Mouse (Mus musculus) heart, embryonic 14.5 days (tissue): Measurements from ENCODE around the gene Dusp28. TPM values are rescaled to one million over a fixed set of nuclear protein-coding genes. Genes with fewer than 3 reads are reported as not detected.
A peak's percentile ranks its signal among the peaks of the same experiment; 100 is the strongest.

ENCODE experiments used
- ATAC-seq: fragments of 200-750 bp; cut with Nextera tagmentation; 2 replicates; pipeline ENCODE4 v1.8.0; 2017; ENCODE audit warnings: low read depth, moderate TSS enrichment; ENCODE audit not compliant: insufficient number of reproducible peaks, insufficient read depth, low FRiP score
- H3K27ac ChIP-seq, 2 experiments: fragments of 200-500 bp in 1 of 2; fragments of 300-500 bp in 1 of 2; sonication (generic) in 1 of 2; replicated peaks in 1 of 2; 2 replicates each; pipeline ENCODE4 v1.5.1; 2012 to 2014; ENCODE audit warnings: low read depth in 2 of 2, low read length in 2 of 2, control low read depth in 1 of 2, mild to moderate bottlenecking in 1 of 2, mixed read lengths in 1 of 2; ENCODE audit not compliant: control insufficient read depth in 1 of 2, insufficient read depth in 1 of 2
- H3K27me3 ChIP-seq: fragments of 300-500 bp; sonication (generic); 2 replicates; pipeline ENCODE4 v1.6.1; 2014; ENCODE audit warnings: mild to moderate bottlenecking, low read length, control low read depth; ENCODE audit not compliant: control insufficient read depth, insufficient read depth
- H3K36me3 ChIP-seq: fragments of 300-500 bp; sonication (generic); 2 replicates; pipeline ENCODE4 v1.6.1; 2014; ENCODE audit warnings: mild to moderate bottlenecking, control low read depth, low read length, mixed read lengths; ENCODE audit not compliant: control insufficient read depth, insufficient read depth
- H3K4me1 ChIP-seq, 2 experiments: fragments of 200-500 bp in 1 of 2; fragments of 300-500 bp in 1 of 2; sonication (generic) in 1 of 2; 2 replicates each; pipeline ENCODE4 v1.6.1; 2012 to 2014; ENCODE audit warnings: low read length in 2 of 2, control low read depth in 1 of 2, mixed read lengths in 1 of 2; ENCODE audit not compliant: control insufficient read depth in 2 of 2, insufficient read depth in 2 of 2
- H3K4me2 ChIP-seq: fragments of 300-500 bp; sonication (generic); 2 replicates; pipeline ENCODE4 v1.6.1; 2014; ENCODE audit warnings: mild to moderate bottlenecking, low read length
- H3K4me3 ChIP-seq, 2 experiments: fragments of 200-500 bp in 1 of 2; fragments of 300-500 bp in 1 of 2; sonication (generic) in 1 of 2; 2 replicates each; pipeline ENCODE4 v1.5.1; 2012 to 2014; ENCODE audit warnings: low read length in 2 of 2, mild to moderate bottlenecking in 2 of 2, control low read depth in 1 of 2, low read depth in 1 of 2, moderate library complexity in 1 of 2; ENCODE audit not compliant: control insufficient read depth in 1 of 2, insufficient read depth in 1 of 2
- H3K9ac ChIP-seq: fragments of 300-500 bp; sonication (generic); 2 replicates; pipeline ENCODE4 v1.6.1; 2014; ENCODE audit warnings: mild to moderate bottlenecking, low read length
- H3K9me3 ChIP-seq: fragments of 300-500 bp; sonication (generic); 2 replicates; pipeline ENCODE4 v1.6.1; 2016; ENCODE audit warnings: low read length, control low read depth; ENCODE audit not compliant: control insufficient read depth
- whole genome bisulfite sequencing: fragments of 180-500 bp; shearing (Covaris S2); extraction: QIAGEN DNeasy Blood & Tissue Kit; methylation state at CpG from one replicate; pipeline ENCODE4 v1.1.7; 2014; 5-methylcytosine and 5-hydroxymethylcytosine counted together
- polyA plus RNA-seq: library from polyadenylated mRNA; unstranded; fragments of >200 nt; fragmentation: Nextera tagmentation; extraction: Ambion mirVana; gene quantifications from 2 replicates; pipeline ENCODE4 v1.2.1, GENCODE M21; 2014

Gene Dusp28
- polyA plus RNA-seq, 1 experiment from 2014 or later: 15.6 TPM

DNA sequence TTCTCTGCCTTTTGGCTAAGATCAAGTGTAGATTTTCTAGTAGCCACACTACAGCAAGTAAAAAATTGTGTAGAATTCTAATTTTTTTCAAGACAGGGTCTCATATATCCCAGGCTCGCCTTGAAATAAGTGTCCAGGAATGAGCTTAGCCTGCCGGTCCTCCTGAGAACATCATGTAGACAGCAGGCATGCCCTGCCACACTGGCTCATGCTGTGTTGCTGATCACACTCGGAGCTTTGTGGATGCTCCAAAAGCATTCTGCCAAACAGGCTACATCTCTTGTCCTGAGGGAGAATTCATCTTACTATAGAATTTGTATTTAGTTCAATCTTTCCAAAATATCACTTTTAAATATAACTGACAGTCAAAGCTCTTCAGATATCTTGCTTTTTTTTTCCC lies 14.0 kb upstream of the Dusp28 start:
- H3K4me3 ChIP-seq: no peak overlapping the region
- no peak overlapping the region for H3K27ac ChIP-seq
- no peaks in the 10 kb centered on the region for H3K4me1 ChIP-seq
- peaks cover 3% of the 10 kb centered on the region; the same call in 1 of the 2 replicates for H3K27me3 ChIP-seq
- 58% methylated on average over 3 of the region's 3 CpGs for WGBS
- ATAC-seq: no peak
- H3K9ac ChIP-seq: no peak overlapping the region
- no peaks in the 10 kb centered on the region for H3K9me3 ChIP-seq
- no peak overlapping the region for H3K4me2 ChIP-seq
- H3K36me3 ChIP-seq: no peaks in the 10 kb centered on the region

DNA sequence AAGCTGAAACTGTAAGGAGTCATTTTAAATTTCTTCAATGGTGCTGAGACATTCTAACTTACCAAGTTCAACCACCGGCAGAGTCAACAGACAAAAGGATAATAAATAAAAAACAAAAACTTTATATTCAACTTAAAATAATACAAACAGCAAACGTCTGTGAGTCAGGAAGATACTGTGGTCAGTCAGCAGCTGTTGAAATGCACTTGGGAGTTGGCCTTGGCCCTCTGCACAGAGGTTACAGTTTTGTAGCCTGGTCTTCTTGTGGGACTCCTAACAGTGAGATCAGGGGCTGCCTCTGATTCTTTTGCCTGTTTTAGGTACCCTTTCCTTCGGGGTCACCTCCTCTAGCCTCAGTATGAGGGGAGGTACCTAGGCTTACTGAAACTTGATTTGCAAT lies 12.9 kb upstream of the Dusp28 start:
- Histone ChIP-seq H3K27me3 (peaks cover 9% of the 10 kb centered on the region; the same call in 1 of the 2 replicates), H3K4me2 (no peak overlapping the region), H3K36me3 (no peaks in the 10 kb centered on the region), H3K4me1 (no peaks in the 10 kb centered on the region), H3K9me3 (no peaks in the 10 kb centered on the region), H3K4me3 (no peak overlapping the region), H3K27ac (no peak overlapping the region), H3K9ac (no peak overlapping the region)
- 53% methylated on average over 3 of the region's 3 CpGs for WGBS
- ATAC-seq: no peak

DNA sequence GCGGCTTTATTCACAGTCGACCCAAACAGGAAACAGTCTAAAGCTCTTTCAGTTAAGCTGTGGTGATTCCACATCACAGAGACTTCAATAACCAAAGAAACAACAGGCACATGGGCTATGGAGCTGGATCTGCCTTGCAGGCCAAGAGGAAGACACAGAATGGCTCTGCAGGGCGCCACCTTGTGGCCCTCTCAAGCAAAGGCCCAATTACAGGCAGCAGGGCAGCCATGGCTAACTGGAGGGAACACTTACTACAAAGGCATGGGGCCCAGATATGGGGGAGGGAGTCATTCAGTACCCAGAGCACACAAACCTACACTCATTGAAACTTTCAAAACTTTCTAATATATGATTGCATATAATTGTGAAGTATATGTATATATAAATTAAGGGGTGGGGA lies 11.7 kb upstream of the Dusp28 start:
- Histone ChIP-seq H3K4me2 (no peak overlapping the region), H3K9ac (no peak overlapping the region), H3K27me3 (peaks cover 19% of the 10 kb centered on the region; the same call in 1 of the 2 replicates), H3K9me3 (no peaks in the 10 kb centered on the region), H3K36me3 (no peaks in the 10 kb centered on the region), H3K27ac (no peak overlapping the region), H3K4me3 (no peak overlapping the region), H3K4me1 (no peaks in the 10 kb centered on the region)
- 5% methylated on average over 3 of the region's 3 CpGs for WGBS
- ATAC-seq: no peak

DNA sequence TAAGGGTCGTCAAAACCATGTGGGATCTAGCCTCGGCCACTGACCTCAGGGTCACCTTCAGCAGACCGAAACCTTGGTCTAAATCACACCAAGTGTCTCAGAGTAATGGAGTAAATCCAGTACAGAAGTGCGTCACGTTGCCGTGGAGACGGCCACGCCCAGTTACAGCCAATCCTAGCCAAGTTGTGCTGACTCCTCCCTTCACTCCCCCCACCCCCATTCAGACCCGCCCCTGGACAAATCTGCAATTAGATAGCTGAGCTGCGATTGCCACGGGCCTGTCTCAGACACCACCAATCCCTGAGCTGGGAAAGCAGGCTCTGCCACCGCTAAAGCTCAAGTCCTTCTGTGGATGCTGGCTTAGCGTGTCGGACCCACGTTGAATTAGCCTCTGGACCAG lies 4.0 kb upstream of the Dusp28 start, which contains the start of gene Ankmy1:
Gene Ankmy1 (minus strand): TSS at position 121 of the 400 bp plus-strand sequence.
- Histone ChIP-seq H3K4me2 (peak within 1 kb of the TSS; percentile 52), H3K9me3 (no peaks in the 10 kb centered on the region), H3K9ac (no peak within 1 kb of the TSS; the same call in 1 of the 2 replicates), H3K4me3 (peak within 1 kb of the TSS in 1 of 2 experiments; percentile 13; a peak in 2 of 4 replicates), H3K27ac (no peak within 1 kb of the TSS), H3K27me3 (peaks cover 33% of the 10 kb centered on the region), H3K36me3 (no peaks in the 10 kb centered on the region), H3K4me1 (peaks cover 7 to 11% of the 10 kb centered on the region in 2 experiments)
- 2% methylated on average over 15 of the region's 15 CpGs for WGBS
- no peak for ATAC-seq

DNA sequence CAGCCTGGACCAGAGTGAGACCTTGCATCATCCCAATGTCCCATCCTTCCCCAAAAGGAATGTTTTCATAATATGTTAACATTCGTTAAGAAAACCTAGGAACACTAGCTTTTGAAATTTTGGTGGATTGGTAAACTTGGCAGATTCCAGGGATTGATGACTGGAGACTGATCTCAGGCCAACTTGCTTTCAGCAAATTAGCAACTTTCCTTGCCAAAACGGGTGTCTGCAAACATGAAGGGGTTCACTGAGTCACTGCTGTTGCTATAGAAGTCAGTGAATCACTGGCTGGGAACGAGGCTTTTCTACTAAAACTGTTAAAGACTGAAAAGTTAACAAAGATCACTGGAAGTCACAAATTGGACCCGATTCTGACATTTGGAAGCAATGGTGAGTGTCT lies 3.2 kb upstream of the Dusp28 start:
- Histone ChIP-seq H3K4me2 (no peak overlapping the region), H3K27me3 (peaks cover 29% of the 10 kb centered on the region), H3K36me3 (no peaks in the 10 kb centered on the region), H3K4me1 (peaks cover 11 to 14% of the 10 kb centered on the region in 2 experiments), H3K9ac (no peak overlapping the region), H3K27ac (no peak overlapping the region), H3K4me3 (no peak overlapping the region), H3K9me3 (no peaks in the 10 kb centered on the region)
- WGBS: 59% methylated on average over 4 of the region's 4 CpGs
- ATAC-seq: no peak

DNA sequence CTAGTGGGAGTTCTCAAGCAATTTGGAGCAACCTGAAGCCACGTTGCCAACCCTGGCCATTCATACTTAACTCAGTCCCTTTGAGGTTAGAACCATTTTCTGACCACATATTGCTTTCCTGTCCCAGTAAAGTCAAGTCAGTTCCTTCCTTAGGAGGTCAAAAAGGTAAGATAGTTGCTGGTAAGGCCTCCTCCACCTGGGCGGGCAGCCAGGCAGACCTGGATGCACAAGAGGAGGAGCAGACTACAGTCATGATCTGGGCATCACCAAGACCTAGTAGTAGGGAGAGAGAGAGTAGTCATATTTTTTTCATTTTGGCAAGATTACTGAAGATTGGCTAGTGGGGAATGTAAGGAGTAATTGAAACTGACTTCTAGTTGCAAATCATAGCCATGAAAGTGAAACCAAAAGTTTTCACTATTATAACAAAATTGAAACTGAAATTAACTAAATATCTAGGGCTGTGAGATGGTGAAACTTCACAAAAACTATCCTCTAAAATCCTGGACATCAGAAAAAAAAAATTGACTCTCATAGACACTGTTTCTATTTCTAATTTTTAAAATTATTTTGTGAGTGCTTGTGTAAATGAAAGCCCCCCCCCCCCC lies 974 bp upstream of the Dusp28 start:
- no peak for ATAC-seq
- H3K9me3 ChIP-seq: no peaks in the 10 kb centered on the region
- H3K36me3 ChIP-seq: no peaks in the 10 kb centered on the region
- H3K9ac ChIP-seq: no peak overlapping the region
- H3K4me3 ChIP-seq: no peak overlapping the region
- no peak overlapping the region for H3K27ac ChIP-seq
- H3K4me1 ChIP-seq: peaks cover 17 to 19% of the 10 kb centered on the region in 2 experiments
- WGBS: 96% methylated on average over 2 of the region's 2 CpGs
- H3K27me3 ChIP-seq: peaks cover 13% of the 10 kb centered on the region
- no peak overlapping the region for H3K4me2 ChIP-seq

GRCm38 (mm10) chr1:92907632-92908360 lies 1.0 kb downstream of the Dusp28 start:
- Histone ChIP-seq H3K27me3 (no peaks in the 10 kb centered on the region), H3K4me3 (peak overlapping the region; percentile 86 to 88), H3K9ac (peak overlapping the region; percentile 86), H3K9me3 (no peaks in the 10 kb centered on the region), H3K27ac (peak overlapping the region in 1 of 2 experiments; percentile 85; a peak in 1 of 4 replicates), H3K36me3 (no peaks in the 10 kb centered on the region), H3K4me1 (peaks cover 25 to 28% of the 10 kb centered on the region in 2 experiments), H3K4me2 (peak overlapping the region; percentile 77)
- no peak for ATAC-seq
- 41% methylated on average over 20 of the region's 20 CpGs for WGBS
